8 mouse cellular contexts compared by ENCODE assay signal in the genomic region with DNA sequence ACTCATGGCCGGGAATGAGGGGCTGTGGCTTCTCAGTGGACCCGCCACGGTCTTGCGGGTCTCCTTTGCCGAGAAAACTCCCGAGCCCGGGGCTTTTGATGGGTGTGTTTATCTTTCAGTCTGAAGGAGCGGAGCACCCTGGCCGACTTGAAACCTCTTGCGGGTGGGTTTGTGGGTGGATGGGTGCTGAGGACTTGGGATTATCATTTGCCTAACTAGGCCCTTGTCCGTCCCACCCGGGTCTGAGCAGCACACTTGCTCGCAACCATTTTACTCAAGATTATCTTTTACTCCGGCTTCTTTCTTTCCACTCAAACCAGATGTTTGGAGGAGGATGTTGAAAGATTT. TPM values are rescaled to one million over a fixed set of nuclear protein-coding genes. Genes with fewer than 3 reads are reported as not detected.
DNase-seq lines count a peak whose midpoint lies in the region; ATAC-seq and TF ChIP-seq lines count a peak whose summit lies in the region.

No protein-coding gene starts in this region.

- H3K4me3 ChIP-seq in heart, embryonic 14.5 days (ENCODE audit: control insufficient read depth in 1 of 2, insufficient read depth in 1 of 2, low read depth in 1 of 2, low read length in 2 of 2): peak overlapping the region; percentile 90 to 94
- peak overlapping the region; percentile 88 to 92 for H3K4me3 ChIP-seq in ES-E14 (ENCODE audit: insufficient read depth in 1 of 2, low read depth in 1 of 2, low read length in 2 of 2, poor library complexity in 1 of 2, severe bottlenecking in 1 of 2)

- in situ Hi-C loops in ES-E14 (cut with MboI; ENCODE audit: low sequenced_read_pairs in 2 of 2, unreplicated experiment in 2 of 2): no loop called here

- peak overlapping the region; percentile 76 for H3K4me2 ChIP-seq in heart, embryonic 14.5 days (ENCODE audit: low read length)

- H3K4me1 ChIP-seq in heart, embryonic 14.5 days (ENCODE audit: control insufficient read depth in 2 of 2, insufficient read depth in 2 of 2, low read length in 2 of 2): peaks cover 9 to 33% of the 10 kb centered on the region in 2 experiments
- H3K4me1 ChIP-seq in ES-E14 (ENCODE audit: control insufficient read depth in 2 of 2, insufficient read depth in 2 of 2, low read length in 2 of 2, poor library complexity in 1 of 2): peaks cover 4 to 5% of the 10 kb centered on the region in 2 experiments; a peak in 1 of 4 replicates

- H3K9ac ChIP-seq in heart, embryonic 14.5 days (ENCODE audit: low read length): peak overlapping the region; percentile 96
- H3K9ac ChIP-seq in ES-E14 (ENCODE audit: insufficient read depth, low read depth, low read length, poor library complexity, severe bottlenecking): peak overlapping the region; percentile 92

- WGBS in heart, embryonic 14.5 days: under 1% methylated on average over 14 of the region's 14 CpGs

- H3K9me3 ChIP-seq in heart, embryonic 14.5 days (ENCODE audit: control insufficient read depth, low read length): no peaks in the 10 kb centered on the region
- H3K9me3 ChIP-seq in ES-E14 (ENCODE audit: control insufficient read depth, insufficient read depth, low read depth, low read length): no peaks in the 10 kb centered on the region

- H3K36me3 ChIP-seq in heart, embryonic 14.5 days (ENCODE audit: control insufficient read depth, insufficient read depth, low read length): no peaks in the 10 kb centered on the region
- H3K36me3 ChIP-seq in ES-E14 (ENCODE audit: control insufficient read depth, insufficient read depth, low read length, poor library complexity, severe bottlenecking): no peaks in the 10 kb centered on the region

- DNase-seq in heart, adult 9 months (ENCODE audit: low spot score in 2 of 2): no peak
- DNase-seq in ES-E14 (ENCODE audit: low read depth, low spot score): no peak
- DNase-seq in forelimb bud, embryonic 11.5 days (ENCODE audit: low read depth, low spot score): peak; percentile 35
- DNase-seq in mesoderm, embryonic 11.5 days (ENCODE audit: low read depth, low spot score): peak; percentile 46
- no peak for DNase-seq in urinary bladder, postnatal 4 days (ENCODE audit: low spot score in 2 of 2)
- no peak for DNase-seq in adrenal gland, adult (ENCODE audit: inconsistent age in 2 of 2, low spot score in 1 of 2)
- DNase-seq in thymus, postnatal 4 days: no peak

- H3K27me3 ChIP-seq in heart, embryonic 14.5 days (ENCODE audit: control insufficient read depth, insufficient read depth, low read length): no peaks in the 10 kb centered on the region

- ATAC-seq in heart, embryonic 14.5 days (ENCODE audit: insufficient number of reproducible peaks, insufficient read depth, low FRiP score, low read depth): no peak

- H3K27ac ChIP-seq in heart, embryonic 14.5 days (replicated peaks in 1 of 2; ENCODE audit: control insufficient read depth in 1 of 2, insufficient read depth in 1 of 2, low read depth in 2 of 2, low read length in 2 of 2): peak overlapping the region; percentile 89 to 90
- H3K27ac ChIP-seq in ES-E14 (ENCODE audit: insufficient read depth, low read depth, low read length, poor library complexity, severe bottlenecking): no peak overlapping the region

TF ChIP-seq in ES-E14, 5 proteins besides CTCF, POLR2A, EP300 and RAD21:
- TF ChIP-seq ZC3H11A (IDR thresholded peaks at IDR 0.05; ENCODE audit: borderline replicate concordance, low read depth, low read length) (no peak), HCFC1 (IDR thresholded peaks at IDR 0.05; ENCODE audit: borderline replicate concordance, insufficient read depth, low read length) (no peak), MAFK (IDR thresholded peaks at IDR 0.05; ENCODE audit: insufficient read depth, low read depth, low read length) (no peak), ZNF384 (IDR thresholded peaks at IDR 0.05; ENCODE audit: low read depth, low read length) (no peak), CHD2 (IDR thresholded peaks at IDR 0.05; ENCODE audit: low read depth, low read length) (no peak)

RNA-seq across cellular contexts. Expression of a gene that starts 4.5 kb away (rescaled TPM):
- polyA plus RNA-seq in heart, embryonic 14.5 days (2014; fragmentation: Nextera tagmentation; extraction: Ambion mirVana): 16.0 and 16.6 TPM in 2 replicates
- total RNA-seq in ES-E14 (2012; rRNA removed): 5.3 and 5.4 TPM in 2 replicates

RNA-seq across cellular contexts. Expression of a gene that starts 4.6 kb away (rescaled TPM):
- 49.8 and 51.3 TPM in 2 replicates for polyA plus RNA-seq in heart, embryonic 14.5 days (2014; fragmentation: Nextera tagmentation; extraction: Ambion mirVana)
- 19.2 and 28.7 TPM in 2 replicates for total RNA-seq in ES-E14 (2012; rRNA removed)

Comparison
In these comparisons a context has a peak if more than half of its experiments do, and no peak if none do; other contexts are left out.
1. DNase-seq: peak in forelimb bud, embryonic 11.5 days (single experiment) and mesoderm, embryonic 11.5 days (single experiment); none in heart, adult 9 months (0 of 2), ES-E14 (single experiment), urinary bladder, postnatal 4 days (0 of 2), adrenal gland, adult (0 of 2) and thymus, postnatal 4 days (single experiment).